Mouse (Mus musculus) embryonic fibroblast, embryonic 13.5 days (primary cell): ENCODE results near the gene Pradc1.
"Not testable (repeated sequence)": the region's sequence is repeated elsewhere in the genome, so short reads cannot be mapped to it uniquely, and the experiment has no call there.

Source experiments
- CTCF ChIP-seq: IDR thresholded peaks from 2 replicates; pipeline ENCODE4 v1.5.1; 2011; ENCODE audit warnings: mild to moderate bottlenecking, control low read depth, low read length, moderate library complexity, borderline replicate concordance; ENCODE audit not compliant: insufficient read depth
- POLR2A ChIP-seq: IDR thresholded peaks from 2 replicates; pipeline ENCODE4 v1.6.1; 2011; ENCODE audit warnings: low read depth, mild to moderate bottlenecking, control low read depth, low read length, moderate library complexity

GRCm38 (mm10) chr6:85450140-85450539, 1.6 kb downstream of the Pradc1 start:
- TF ChIP-seq CTCF, POLR2A: not testable (repeated sequence)
